Mouse (Mus musculus) bone marrow, adult 2 months (tissue): ENCODE measurements around the gene Cacna1d.

Experiments used
- CTCF ChIP-seq: fragments of 200-500 bp; IDR thresholded peaks from 2 replicates; pipeline ENCODE4 v1.5.1; 2011; ENCODE audit warnings: low read length, control low read depth; ENCODE audit not compliant: control insufficient read depth, insufficient read depth
- POLR2A ChIP-seq: fragments of 200-500 bp; IDR thresholded peaks from 2 replicates; pipeline ENCODE4 v1.6.1; 2011; ENCODE audit warnings: low read depth, mild to moderate bottlenecking, control low read depth, low read length, borderline replicate concordance; ENCODE audit not compliant: control insufficient read depth

GRCm38 (mm10) chr14:30217124-30217523 is 274.1 kb downstream of the Cacna1d start:
- no peak for TF ChIP-seq POLR2A
- TF ChIP-seq CTCF, result no peak
